Mouse (Mus musculus) induced T-regulatory cell, adult 2 months (primary cell): ENCODE results near the gene Setd7.
A peak's percentile ranks its signal among the peaks of the same experiment; 100 is the strongest.

Experiments
- DNase-seq: peaks from one replicate; pipeline ENCODE4 v3.0.0-alpha.2; 2012; ENCODE audit warnings: low read depth

Gene Setd7

DNA sequence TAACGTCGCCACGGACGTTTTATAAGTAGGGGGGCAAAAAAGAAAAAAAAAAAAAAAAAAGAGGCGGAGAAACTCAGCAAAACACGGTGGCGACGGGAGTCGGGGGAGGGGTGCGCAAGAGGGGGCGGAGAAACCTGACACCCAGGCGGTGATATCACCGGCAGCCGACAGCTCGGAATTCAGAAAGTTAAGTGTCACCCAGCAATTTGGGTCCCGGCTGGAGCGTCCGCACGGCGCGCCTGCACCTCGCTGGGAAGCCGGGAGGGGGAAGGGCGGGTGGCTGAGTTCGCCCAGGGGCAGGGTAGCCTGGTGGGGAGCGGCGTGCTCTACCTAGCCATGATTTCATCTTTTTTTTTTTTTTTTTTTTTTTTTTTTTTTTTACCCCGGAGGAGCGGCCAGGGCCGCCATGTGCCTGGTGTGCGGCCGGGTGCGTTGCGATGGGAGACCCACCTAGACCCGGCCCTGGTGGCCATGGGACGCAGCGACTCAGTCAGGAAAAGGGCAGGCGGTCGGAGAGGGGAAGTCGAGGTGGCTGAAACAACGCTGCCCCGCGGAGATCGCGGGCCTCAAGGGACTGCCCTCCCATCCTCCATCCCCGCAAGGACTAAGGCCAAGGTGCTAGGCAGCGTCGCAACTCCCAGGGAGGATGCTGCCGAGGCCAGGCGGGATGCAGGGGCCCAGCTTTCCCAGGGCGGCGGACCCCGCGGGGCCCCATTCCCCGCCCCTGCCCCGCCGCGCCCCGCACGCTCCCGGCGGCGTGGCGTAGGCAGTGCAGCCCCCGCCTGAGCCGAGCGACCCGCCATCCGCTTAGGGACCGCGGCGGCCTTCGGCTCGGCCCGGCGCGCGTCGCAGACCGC lies 857 bp downstream of the Setd7 start:
- peak; percentile 91 for DNase-seq

DNA sequence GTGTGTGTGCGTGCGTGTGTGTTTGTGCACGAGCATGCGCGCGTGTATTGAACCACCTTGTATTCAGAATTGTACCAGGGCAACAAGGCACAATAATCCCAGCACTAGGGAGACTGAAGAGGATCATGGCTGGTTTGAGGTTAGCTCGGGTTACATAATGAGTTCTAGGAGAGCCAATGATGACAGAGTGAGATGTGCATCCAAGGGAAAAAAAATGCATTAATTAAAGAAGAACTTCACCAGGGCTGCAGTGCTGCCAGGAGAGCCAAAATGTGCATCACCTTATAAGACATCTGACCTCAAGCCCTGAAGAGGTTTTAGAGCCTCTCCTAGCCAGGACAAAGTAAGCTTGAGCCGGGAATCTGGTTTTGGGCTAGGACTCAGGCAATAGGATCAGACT lies 5.1 kb downstream of the Setd7 start:
- peak; percentile 15 for DNase-seq

DNA sequence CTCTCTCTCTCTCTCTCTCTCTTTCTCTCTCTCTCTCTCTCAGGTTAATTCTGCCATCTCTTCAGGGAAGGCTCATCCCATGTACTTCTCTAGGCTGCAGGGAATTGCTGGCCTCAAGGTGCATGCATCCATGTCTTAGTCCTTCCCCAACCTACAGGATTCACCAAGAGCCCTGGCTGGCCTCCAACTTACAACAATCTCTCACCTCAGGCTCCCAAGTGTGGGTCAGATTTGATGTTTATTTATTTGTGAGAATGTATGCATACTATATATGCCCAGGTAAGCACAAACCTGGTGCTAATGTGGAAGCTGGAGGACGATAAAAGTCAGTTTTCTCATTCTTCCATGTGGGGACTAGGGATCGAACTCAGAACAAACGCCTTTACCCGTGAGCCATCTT lies 5.8 kb downstream of the Setd7 start:
- peak; percentile 16 for DNase-seq

DNA sequence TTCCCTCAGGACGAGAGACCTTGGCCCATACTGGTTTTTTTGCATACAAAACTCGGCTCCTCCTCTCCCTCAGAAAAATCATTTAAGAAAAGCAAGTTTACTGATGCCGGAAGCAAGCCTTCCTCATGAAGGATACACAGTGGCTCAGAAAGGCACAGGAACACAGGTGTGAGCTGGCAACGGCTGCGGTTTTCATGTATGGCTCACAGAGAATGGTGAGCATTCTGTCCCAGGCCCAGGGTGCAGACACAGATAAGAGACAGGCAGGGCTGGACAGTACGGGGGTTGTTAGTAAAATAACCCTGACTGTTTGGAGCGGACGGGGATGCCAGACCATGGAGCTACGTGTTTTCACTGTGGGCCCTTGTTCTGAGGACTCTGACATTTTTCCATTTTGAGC lies 6.6 kb downstream of the Setd7 start:
- DNase-seq = peak; percentile 78

DNA sequence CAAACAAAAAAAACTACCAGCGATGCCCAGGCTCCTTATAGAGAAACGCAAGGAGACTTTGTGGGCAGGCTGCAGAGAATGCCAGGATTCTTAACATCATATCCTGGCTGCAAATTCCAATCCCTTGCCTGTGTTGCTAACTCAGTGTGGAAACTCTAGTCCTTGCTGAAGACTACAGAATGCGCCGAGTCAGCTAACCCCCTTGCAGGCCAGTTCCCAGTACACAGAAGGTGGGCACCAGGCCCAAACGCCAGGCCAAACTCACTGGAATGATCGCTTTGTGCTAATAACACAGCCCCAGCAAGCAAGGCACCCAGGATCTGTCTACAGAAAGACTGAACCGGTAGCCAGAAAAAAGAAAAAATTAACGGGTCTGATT lies 7.2 kb downstream of the Setd7 start:
- DNase-seq = no peak

DNA sequence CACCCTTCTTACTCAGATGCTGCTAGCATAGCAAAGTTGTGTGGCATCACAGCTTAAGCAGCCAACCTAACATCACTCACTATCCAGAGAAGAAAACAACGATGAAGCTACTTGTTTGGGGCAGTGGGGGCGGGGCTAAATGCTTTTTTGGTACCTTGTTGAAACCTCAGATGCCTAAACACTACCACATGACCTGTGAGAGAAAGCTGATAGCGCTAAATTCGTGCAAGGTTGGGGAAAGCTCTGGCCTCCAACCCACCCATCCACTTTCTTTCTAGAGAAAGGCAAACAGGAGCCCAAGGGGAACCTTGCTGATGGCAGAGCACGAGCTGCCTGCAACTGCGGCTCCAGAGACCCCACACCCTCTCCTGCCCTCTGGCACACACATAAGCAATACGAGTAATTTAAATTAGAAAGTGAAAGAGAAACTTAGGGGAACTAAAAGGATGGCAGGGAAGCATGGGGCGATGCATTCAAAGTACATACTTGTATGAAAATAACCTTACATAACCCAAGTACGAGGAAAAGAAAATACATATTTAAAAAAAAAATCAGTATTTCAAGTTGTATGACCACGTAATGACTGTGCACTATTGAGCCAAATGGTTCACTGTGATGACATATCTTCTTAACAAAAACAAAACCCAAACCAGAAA lies 7.7 kb downstream of the Setd7 start:
- DNase-seq = peak; percentile 91

DNA sequence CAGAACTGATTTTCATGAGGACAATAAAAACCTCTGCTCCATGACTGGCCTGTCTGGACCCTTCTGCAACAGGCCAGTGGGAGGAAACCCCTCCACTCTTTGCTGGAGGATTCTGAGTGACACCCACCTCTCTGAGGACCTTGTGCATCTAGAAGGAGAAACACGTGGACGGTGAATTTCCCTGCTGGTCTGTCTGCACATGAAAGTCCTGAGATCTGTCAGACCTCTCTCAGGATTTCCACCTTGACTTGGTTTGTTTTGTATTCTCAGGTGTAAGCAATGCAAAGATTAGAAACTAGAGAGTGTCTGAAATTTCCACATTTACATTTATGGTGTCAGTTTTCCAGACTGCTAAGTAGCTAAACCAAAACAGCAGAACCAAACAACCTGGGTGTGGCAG lies 8.5 kb downstream of the Setd7 start:
- DNase-seq = no peak

DNA sequence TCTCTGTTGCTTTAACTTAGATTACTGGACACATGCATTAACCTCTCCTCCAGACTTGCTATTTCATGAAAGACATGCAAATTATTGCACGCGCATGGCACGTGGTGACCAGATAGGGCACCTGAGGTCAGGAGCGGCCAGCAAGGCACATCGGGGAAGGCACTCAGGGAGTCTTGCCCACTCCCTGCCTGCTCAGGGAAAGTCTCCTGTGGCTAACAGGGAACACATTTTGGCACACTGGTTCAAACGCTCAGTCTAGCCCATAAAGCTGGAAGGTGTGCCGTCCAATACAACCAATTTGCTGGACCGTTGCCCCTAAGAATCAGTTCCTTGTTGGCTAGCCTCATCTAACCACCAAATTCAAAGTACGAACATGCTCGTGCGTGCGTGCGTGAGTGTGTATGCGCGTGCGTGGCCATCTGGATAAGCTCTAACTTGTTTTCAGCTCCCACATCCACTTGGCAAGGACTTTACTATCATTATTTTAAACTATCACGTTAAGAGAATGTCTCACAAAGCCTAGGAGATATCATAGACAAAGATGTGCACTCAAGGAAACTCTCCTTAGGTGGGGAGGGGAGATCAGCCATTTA lies 11.6 kb downstream of the Setd7 start:
- DNase-seq = no peak

DNA sequence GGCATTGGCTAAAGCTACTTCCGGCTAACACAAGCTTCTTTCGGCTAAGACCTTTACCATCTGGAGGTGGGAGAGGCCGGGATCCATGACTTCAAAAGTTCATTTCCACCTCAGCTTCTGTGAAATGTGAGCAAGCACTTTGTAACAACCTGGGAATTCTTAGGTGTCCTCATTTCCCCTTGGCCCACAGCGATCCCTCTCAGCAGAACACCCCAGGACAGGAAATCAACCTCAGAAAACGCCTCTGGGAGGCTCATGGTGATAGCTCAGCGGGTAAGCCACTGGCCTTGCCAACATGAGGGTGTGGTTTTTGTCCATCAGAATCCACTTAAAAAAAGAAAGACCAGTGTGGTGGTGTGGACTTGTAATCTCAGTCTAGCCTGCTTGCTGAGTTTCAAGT lies 13.1 kb downstream of the Setd7 start:
- no peak for DNase-seq

DNA sequence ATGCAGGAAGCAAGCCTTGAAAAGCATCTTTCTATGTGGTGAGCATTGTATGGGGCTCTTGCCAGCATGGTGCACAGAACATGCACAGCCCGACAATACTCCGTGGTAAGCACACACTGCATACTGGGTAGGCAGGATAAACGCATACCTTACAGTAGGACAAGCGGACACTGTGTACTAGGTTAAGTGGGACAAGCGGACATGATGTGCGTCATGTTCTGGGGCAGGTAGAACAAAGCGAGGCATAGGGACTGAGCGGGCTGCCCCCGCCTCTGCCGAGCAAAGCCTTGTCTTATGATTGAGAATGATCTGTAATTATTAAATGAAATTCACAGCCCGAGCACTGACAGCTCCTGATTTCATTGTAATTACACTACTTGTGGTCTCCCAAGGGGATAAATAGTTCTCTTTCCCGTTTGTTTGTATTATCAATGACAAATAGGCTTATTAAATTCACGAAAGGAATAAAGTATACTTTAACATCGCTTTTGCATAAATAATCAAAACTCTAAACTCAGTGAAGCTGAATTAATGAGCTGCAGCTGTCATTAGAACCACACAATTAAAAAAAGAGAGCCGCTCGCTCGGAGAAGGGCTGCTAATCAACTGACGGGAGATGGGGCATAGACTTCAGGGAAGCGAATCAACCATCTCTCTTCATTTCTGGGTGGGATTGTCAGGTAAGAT lies 16.1 kb downstream of the Setd7 start:
- no peak for DNase-seq

DNA sequence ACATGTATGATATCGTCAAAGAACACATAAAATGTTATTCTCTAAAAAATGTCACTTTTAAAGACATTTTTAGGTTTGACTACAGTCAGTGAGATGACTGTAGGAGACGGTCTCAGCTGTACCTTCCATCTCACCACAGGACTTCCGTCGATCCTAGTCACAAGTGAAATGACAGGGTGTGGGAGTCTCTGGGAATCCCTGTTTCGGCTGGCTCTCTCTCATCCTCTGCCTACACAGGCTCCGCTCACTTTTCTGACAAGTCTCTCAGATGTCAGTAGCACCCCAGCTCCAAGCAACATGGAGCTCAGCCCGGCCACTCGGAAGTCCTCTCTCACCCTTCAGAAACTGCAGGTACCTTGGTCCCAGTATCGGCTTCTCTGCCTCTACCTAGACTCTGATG lies 20.0 kb downstream of the Setd7 start:
- no peak for DNase-seq

DNA sequence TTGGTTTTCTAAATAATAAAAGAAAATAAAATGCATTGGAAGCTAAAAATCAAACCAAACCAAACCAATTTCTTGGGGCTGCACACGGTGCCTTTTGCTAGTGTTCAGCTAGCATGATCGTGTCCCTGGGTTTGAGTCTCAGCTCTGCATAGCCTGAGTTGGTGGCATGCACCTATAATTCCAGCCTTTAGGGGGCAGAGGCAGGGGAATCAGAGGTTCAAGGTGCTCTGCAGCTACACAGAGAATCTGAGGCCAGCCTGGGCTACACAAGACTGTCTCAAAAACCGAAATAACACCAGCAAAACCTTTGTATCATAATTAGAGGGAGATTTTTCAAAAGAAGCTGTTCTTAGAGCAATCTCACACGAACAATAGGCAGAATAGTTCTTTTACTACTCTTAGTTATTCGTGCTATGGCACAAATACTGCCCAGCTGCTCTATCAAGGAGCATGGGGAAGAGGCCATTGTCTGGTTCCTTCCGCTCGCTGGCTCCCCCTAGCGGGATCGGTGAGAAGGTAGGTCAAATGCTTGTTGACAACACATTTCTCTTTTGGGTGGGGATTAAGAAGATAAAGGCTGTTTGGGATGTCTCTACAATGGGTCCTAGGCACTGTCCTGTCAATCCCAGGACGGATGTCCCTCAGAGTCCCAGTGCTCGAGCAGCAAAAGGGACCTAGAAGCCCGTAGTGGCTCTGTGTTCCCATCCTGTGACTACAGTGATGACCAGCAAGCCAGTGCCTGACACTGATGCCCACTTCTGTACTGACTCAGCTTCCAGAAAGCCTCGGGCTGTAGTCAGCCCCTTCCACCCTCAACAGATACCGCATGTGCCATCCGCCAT lies 20.9 kb downstream of the Setd7 start:
- DNase-seq = peak; percentile 88

DNA sequence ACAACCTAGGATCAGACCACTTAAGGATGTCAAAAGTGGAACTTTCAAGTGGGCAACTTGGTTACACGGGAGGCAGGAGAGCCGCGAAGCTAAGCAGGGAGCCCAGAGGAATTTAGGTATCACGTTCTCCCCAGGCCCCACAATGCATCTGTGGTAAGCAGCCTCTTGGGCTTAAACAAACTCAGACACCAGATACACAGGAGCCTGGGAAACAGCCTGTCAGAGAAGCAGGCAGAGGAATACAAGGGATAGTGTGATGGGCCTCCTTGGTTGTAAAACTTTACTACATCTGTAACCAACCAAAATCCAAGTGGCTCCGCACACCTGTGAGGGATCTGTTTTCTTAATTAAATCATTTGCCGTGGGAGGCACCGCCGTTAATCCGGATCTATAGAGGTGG lies 26.7 kb downstream of the Setd7 start:
- DNase-seq = no peak

DNA sequence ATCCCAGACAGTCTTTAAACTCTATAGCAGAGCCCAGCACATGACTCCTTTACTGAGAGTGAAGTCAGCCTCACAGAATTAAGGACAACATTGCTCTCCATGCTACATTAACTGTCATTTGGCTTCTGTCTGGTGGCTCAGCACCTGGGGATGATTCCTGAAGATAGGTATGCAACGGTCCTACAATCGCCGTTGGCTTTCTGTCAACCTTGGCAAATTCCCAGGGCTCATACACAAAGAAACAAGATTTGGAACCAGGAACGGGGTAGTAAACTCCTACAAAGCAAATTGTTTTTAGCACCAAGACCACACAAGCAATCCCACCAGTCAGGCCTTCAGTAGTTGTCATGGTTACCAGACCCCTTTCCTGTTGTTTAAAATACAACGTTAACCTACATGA lies 27.1 kb downstream of the Setd7 start:
- no peak for DNase-seq

DNA sequence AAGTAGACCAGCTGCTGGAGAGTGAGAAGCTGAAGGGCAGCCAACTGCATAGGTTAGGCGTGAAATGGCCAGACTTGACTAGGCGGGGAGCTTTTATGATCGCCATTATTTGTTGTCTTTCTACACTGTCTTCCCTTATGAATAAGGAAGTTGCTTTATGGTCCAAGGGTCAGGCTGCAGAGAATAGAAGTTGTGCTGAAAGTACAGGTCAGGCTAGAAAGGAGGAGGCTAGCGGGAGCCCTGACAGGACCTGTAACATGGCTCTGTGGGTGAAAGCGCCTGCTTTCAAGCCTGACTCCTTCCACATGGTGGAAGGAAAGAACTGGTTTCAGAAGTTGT lies 28.4 kb downstream of the Setd7 start:
- DNase-seq = no peak

DNA sequence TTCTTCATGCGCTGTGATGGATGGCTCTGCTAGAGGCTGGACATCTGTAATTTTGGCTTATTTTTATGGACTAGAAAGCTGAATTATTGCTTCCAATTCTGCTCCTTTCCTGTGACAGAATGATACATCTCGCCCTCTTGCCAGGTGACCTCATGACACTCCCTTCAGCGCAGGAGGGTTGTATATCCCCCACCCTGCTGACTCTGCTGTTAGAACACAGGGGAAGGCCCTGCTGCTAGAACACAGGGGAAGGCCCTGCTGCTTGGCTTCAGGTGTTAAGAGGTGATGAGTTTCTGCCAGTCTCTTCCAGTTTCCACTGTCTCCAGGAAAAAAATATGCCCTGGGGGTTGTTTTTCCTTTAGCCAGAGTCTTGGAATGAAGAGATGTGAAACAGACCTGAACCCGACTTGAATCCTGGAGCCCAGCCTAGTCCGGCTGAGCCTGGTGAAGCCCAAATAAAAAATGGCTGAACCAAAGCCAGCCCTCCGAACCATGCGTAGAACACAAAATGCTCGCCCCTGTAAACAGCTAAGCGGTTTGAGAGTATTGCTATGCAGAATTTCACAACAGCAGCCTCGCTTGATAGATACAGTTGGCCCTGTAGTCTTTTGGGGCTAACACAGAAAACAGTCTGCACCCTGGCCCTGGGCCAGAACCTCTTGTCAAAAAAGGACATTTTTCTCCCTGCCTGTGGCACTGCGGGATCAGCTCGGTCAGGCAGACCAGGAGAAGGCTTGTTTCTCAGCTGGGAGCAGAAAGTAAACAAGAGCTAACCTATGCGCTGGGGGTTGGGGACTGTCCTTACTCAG lies 29.0 kb downstream of the Setd7 start:
- no peak for DNase-seq

DNA sequence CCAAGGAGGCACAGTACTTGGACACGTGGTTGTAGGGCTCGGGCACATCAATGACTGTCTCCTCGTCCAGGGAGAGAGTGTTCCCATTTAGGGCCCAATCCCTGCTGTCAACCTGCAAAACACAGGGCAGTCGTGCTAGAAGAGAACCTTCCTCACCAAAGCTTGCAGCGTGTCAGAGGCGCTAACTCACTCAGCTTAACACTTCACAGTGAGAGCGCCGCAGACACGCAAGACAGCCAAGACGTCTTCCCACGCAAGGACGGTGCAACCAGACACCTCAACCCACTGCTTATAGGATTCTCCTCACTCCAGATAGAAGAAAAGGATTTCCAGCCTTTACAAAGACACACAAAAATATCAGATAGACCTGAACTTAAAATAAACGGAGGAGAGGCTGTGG lies 33.8 kb downstream of the Setd7 start:
- DNase-seq = no peak

DNA sequence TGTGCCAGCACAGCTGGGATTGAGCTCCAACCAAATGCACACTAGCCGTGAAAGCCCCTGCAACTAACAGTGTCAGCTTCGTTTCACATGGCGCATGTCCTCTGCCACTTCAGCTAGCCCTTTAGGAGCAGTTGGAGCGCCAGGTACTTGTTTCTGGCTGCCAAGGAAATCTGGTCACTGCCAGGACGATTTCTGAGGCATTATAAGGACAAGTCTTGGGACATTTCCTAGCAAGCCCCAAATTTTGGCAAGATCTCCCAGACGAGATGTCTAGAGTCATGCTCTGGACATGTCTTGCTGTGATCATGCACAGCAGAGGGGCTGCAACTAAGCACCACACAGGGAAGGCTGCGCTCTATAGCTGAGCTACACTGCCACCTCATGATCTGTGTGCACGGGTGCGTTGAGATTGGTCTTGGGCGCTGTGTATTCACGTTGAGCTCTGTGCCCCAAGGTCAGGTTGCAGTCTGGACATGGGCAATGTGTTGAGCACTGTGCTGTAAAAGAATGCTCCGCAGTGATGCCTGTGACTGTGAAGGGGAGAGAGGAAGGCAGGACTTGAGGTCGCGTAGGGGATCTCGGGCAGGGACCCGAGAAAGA lies 35.4 kb downstream of the Setd7 start:
- no peak for DNase-seq

DNA sequence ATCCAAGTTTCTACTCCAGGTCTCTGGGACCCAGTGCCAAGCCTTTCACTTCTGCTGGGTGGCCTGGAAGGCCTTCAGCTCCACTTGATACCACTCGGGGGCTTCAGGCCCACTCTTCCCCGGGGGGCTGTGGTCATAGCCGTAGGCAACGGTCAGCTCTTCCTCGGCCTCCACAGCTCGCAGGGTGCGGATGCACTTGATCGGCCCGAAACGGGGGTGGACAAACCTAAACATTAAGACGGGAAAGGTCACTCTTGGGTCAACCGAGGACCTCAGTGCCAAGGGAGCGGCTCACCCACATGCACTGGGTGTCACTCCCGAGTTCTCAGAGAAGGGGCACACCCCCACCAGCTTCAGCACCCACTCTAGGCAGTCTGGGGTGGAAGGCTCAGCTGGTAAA lies 39.4 kb downstream of the Setd7 start:
- DNase-seq = no peak

DNA sequence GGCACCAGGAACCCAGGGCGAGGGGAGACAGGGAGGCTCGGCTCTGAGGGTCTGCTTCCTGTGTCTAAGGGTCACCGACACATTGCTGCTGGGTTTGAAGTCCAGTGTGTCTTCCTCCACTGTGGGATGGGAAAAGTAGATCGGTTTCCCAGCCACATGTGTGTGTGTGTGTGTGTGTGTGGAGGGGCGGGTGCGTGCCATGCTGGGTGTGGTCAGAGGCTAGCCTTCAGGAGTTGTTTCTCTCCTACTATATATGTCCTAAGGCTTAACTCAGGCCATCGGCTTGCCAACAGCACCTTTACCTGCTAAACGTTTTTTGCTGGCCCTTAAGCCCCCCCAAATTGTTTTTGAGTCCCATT lies 41.9 kb downstream of the Setd7 start:
- no peak for DNase-seq
